Mouse (Mus musculus) cortical plate, adult 2 months (tissue): ENCODE data around the gene Olfr710.

ENCODE experiments used
- CTCF ChIP-seq: fragments of 200-500 bp; IDR thresholded peaks from 2 replicates; pipeline ENCODE4 v1.5.1; 2011; ENCODE audit warnings: mild to moderate bottlenecking, control low read depth, low read length; ENCODE audit not compliant: insufficient read depth; ENCODE audit errors: extremely low read depth
- POLR2A ChIP-seq: fragments of 200-500 bp; IDR thresholded peaks from 2 replicates; pipeline ENCODE4 v1.6.1; 2011; ENCODE audit warnings: mild to moderate bottlenecking, low read length, control low read depth; ENCODE audit not compliant: insufficient read depth; ENCODE audit errors: extremely low read depth

DNA sequence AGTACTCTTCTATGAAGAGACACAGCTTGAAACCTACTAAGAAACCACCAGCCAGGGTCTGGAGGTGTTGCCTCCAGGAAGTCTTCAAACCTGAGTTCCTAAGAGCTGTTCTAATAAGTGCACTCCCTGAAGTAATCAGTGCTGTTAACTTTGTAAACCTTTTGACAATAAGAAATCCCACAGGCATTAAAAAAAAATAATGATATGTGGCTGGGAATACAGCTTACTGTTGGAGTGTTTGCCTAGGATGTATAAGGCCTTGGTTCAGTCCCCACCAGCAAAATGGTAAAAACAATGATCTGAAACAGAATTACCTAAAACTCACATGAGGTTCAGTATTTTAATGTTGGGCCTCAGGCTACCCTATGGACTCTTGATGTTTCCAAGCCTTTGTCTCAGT is 16.0 kb downstream of the Olfr710 start, which contains the start of gene Olfr709-ps1:
- TF ChIP-seq CTCF = no peak
- TF ChIP-seq POLR2A = no peak
